Mouse (Mus musculus): ENCODE results near the gene Papln. TPM values are rescaled to one million over a fixed set of nuclear protein-coding genes. Genes with fewer than 3 reads are reported as not detected.

Papln gene
- polyA plus RNA-seq, 1 experiment from 2014 or later, result 0.32 TPM

DNA sequence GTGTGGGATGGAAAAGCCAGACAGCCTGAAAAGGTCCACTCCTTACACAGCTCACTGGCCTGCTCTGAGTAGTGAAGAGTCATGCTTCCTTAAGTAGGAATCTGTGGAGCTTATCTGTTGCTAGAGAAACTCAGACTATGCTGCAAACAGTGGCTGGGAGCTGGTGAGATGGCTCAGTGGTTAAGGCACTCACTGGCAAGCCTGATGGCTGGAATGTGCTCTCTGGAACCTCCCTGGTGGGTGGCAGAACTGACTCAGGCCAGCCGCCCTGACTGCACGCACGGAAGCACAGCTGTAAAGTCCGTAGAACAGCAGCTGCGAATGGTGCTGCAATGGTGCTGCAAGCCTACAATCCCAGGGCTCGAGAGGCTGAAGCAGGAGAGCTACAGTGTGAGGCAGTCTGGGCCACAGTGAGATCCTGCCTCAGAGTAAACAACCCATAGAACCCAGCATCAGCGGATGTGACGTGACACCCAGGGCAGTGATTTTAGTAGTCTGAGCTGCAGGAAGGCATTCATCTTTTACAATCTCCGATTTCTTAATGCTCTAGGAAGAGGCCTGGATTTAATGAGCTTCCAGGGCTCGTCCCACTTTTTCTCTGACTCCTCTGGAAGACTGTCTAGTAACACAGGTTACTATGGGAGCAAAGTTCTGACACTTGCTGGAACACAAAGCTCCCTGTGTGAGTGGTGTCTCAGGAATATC lies 29.4 kb downstream of the Papln start:
- Histone ChIP-seq H3K27ac (replicated peaks) (0 out of 2 replicates have a peak overlapping the region, but pooled peaks have one; percentile 19), H3K36me3 (peaks cover 9% of the 10 kb centered on the region), H3K27me3 (no peaks in the 10 kb centered on the region)

DNA sequence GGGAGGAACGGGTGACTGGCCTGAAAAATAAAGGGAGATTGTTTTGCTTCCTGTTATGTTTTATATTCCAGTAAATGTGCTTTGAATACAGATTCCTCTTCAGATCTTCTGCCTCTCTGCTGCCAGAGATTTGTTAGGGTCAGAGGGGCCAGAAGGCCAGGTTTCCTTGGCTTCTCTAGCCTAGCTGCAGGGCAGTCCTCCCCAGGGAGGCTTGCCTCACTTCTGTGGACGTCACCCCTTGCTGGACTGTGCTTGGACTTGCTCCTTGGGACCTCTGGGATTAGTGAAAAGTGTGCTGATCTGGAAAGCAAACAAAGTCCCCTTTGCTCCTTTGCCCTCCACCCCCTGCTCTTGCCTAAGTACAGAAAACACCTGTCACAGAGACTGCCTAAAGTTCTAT lies 31.6 kb downstream of the Papln start:
- Histone ChIP-seq H3K9me3 (no peaks in the 10 kb centered on the region), H3K4me2 (no peak overlapping the region), H3K4me3 (no peak overlapping the region), H3K27me3 (no peaks in the 10 kb centered on the region), H3K27ac (replicated peaks) (no peak overlapping the region), H3K9ac (no peak overlapping the region), H3K4me1 (replicated peaks) (no peaks in the 10 kb centered on the region), H3K36me3 (peaks cover 17% of the 10 kb centered on the region)
- 65% methylated on average over 2 of the region's 2 CpGs for WGBS
- no peak for ATAC-seq (ENCODE audit: low FRiP score, low read depth)

More for the DNA sequence above, 29.4 kb downstream of the Papln start:
- no peaks in the 10 kb centered on the region for H3K4me1 ChIP-seq (replicated peaks)
- ATAC-seq (ENCODE audit: low FRiP score, low read depth), result no peak
- 76% methylated on average over 10 of the region's 10 CpGs for WGBS
- H3K4me3 ChIP-seq, result no peak overlapping the region
- no peak overlapping the region for H3K9ac ChIP-seq
- no peak overlapping the region for H3K4me2 ChIP-seq
- H3K9me3 ChIP-seq, result no peaks in the 10 kb centered on the region

DNA sequence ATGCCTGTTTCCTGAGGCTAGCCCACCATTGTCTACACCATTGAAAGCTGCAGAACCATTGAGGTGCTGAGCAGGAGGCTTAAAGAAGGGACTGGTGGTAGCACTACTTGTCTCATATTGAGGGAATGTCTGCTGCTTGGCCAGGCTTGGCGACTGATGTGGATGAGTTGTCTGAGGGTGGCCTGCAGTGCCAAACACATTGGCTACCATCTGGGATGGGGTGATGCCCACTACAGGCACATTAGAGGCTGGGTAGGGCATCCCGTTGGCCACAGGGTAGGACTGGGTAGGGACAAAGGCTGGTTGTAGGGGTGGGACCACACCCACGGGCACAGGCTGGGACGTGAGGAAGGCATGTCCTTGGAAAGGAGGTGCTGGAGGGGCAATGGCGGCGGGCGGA lies 32.2 kb downstream of the Papln start:
- Histone ChIP-seq H3K27me3 (no peaks in the 10 kb centered on the region), H3K4me2 (no peak overlapping the region), H3K27ac (replicated peaks) (no peak overlapping the region), H3K4me1 (replicated peaks) (no peaks in the 10 kb centered on the region), H3K9ac (no peak overlapping the region), H3K36me3 (peaks cover 22% of the 10 kb centered on the region), H3K9me3 (no peaks in the 10 kb centered on the region), H3K4me3 (no peak overlapping the region)
- WGBS, result 93% methylated on average over 7 of the region's 7 CpGs
- ATAC-seq (ENCODE audit: low FRiP score, low read depth), result no peak

DNA sequence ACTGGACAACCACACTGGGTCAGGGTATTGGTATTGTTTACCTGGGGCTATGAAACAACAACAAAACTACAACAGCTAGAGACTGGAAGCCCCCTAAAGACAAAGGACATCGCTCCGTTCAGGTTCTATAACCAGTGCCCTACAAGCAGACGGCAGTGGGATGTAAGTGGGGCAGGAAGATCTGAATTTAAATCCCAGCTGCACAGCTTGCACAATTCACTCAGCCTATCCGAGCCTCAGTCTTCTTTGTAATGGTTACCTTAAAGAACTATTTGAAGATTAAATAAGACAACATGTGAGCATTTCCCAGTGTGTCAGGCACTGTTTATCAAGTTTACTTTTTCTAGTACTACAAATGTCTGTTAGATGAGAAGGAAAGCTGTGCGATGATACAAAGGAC lies 34.9 kb downstream of the Papln start:
- Histone ChIP-seq H3K9ac (no peak overlapping the region), H3K4me3 (no peak overlapping the region), H3K36me3 (peaks cover 28% of the 10 kb centered on the region), H3K4me2 (no peak overlapping the region), H3K27me3 (no peaks in the 10 kb centered on the region), H3K9me3 (no peaks in the 10 kb centered on the region), H3K4me1 (replicated peaks) (no peaks in the 10 kb centered on the region), H3K27ac (replicated peaks) (no peak overlapping the region)
- ATAC-seq (ENCODE audit: low FRiP score, low read depth), result no peak
- 95% methylated on average over 5 of the region's 5 CpGs for WGBS

DNA sequence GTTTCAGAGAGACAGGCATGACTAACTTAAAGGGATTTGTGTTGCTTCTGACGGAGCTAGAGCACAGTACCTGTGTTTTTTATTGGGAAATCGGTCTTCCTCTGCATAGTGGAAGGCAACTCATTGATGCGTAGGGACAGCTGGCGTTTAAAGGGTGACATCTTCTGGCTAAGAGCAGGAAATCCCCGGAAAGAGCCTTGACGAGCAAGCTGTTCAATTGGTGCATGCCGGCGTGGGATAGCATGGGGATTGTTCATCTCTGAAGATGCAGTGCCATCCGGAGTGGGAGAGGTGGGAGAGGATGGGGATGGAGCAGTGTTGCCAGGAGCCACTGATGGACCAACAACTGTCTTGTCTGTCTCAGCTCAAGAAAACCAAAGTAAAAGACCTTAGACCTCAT lies 37.5 kb downstream of the Papln start:
- WGBS, result 46% methylated on average over 9 of the region's 9 CpGs
- Histone ChIP-seq H3K36me3 (peaks cover 47% of the 10 kb centered on the region), H3K27ac (replicated peaks) (no peak overlapping the region), H3K27me3 (no peaks in the 10 kb centered on the region), H3K9me3 (no peaks in the 10 kb centered on the region), H3K4me1 (replicated peaks) (no peaks in the 10 kb centered on the region), H3K4me3 (no peak overlapping the region), H3K9ac (no peak overlapping the region), H3K4me2 (no peak overlapping the region)
- 0 out of 2 replicates have a peak, but pooled peaks have one; percentile 48 for ATAC-seq (ENCODE audit: low FRiP score, low read depth)

DNA sequence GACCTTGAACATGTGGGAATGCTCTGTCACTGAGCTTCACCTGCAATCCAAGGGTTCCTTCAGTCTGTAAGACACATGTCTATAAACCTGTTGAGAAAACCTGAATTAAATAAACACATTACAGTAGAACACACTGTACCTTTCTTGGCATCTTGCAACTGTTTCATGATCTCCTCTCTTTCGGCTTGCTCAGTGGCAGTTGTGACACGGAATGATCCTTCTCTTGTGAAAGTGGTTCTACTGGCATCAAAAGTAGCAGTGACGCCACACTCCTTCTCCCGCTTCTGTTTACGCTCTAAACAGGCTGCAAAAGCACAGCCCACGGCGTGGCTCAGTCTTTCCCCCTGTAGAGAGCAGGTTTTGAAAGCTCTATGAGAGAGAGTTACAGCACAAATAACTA lies 40.2 kb downstream of the Papln start:
- H3K9me3 ChIP-seq, result no peaks in the 10 kb centered on the region
- H3K4me1 ChIP-seq (replicated peaks), result no peaks in the 10 kb centered on the region
- H3K27ac ChIP-seq (replicated peaks), result no peak overlapping the region
- H3K36me3 ChIP-seq, result peaks cover 59% of the 10 kb centered on the region
- no peak overlapping the region for H3K4me2 ChIP-seq
- no peak overlapping the region for H3K4me3 ChIP-seq
- 94% methylated on average over 7 of the region's 7 CpGs for WGBS
- no peak overlapping the region for H3K9ac ChIP-seq
- no peak for ATAC-seq (ENCODE audit: low FRiP score, low read depth)
- no peaks in the 10 kb centered on the region for H3K27me3 ChIP-seq

DNA sequence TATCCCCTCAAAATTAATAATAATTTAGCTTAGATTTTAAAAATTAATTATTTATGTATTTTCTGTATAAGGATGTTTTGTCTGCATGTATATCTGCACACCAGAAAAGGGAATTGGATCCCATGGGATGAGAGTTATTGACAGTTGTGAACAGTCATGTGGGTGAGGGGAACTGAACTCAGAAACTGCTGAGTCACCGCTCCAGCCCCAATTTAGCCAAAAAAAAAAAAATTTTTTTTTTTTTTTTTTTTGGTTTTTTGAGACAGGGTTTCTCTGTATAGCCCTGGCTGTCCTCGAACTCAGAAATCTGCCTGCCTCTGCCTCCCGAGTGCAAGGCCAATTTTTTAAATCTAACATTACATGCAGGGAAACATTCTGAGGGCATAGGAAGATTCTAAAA lies 48.5 kb downstream of the Papln start:
- H3K9ac ChIP-seq, result no peak overlapping the region
- no peak overlapping the region for H3K4me3 ChIP-seq
- H3K4me1 ChIP-seq (replicated peaks), result no peaks in the 10 kb centered on the region
- H3K27me3 ChIP-seq, result no peaks in the 10 kb centered on the region
- peaks cover 11% of the 10 kb centered on the region for H3K36me3 ChIP-seq
- no peak for ATAC-seq (ENCODE audit: low FRiP score, low read depth)
- no peak overlapping the region for H3K4me2 ChIP-seq
- no peaks in the 10 kb centered on the region for H3K9me3 ChIP-seq
- H3K27ac ChIP-seq (replicated peaks), result no peak overlapping the region
- whole genome bisulfite sequencing, result 93% methylated on average over 3 of the region's 3 CpGs

DNA sequence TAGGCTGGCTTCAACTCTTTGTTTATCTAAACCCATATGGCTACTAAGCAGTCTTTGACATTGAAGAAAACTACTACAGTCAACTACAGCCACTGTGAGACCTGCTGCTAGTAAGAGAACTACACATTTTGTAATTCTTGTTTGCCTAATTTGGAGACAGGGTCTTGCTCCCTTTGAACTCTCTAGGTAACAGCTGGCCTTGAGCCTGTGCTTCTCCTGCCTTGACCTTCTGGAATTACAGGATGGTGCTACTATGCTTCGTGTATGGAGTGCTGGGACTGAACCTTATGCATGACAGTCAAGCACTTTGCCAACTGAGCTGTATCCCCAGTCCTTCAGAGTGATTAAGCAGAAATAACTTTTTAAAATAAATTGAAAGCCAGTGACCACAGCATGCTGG lies 53.2 kb downstream of the Papln start:
- Histone ChIP-seq H3K9me3 (no peaks in the 10 kb centered on the region), H3K4me1 (replicated peaks) (no peaks in the 10 kb centered on the region), H3K9ac (no peak overlapping the region), H3K4me3 (no peak overlapping the region), H3K4me2 (no peak overlapping the region), H3K27ac (replicated peaks) (no peak overlapping the region), H3K36me3 (no peaks in the 10 kb centered on the region), H3K27me3 (no peaks in the 10 kb centered on the region)
- ATAC-seq (ENCODE audit: low FRiP score, low read depth), result no peak
- WGBS, result 90% methylated on average over 1 of the region's 1 CpGs

DNA sequence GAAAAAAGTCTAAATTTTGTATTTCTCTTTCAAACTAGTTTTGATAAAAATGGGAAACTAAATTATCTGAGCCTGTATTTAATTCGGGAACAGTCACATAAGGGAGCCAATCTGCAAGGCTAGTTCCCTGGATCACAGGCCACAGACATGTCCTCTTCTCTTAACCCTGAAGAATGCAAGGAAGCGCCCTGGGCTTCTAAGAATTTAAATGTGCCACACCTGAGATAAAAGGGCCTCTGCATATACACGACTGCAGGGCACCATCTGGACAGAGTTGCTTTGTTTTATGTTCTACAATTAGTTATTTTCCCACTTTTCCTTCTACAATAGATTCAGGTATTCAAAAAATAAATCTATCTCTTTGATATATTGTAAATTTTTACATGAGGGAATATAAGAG lies 67.0 kb downstream of the Papln start:
- H3K4me2 ChIP-seq, result no peak overlapping the region
- no peaks in the 10 kb centered on the region for H3K9me3 ChIP-seq
- no peak for ATAC-seq (ENCODE audit: low FRiP score, low read depth)
- H3K4me1 ChIP-seq (replicated peaks), result no peaks in the 10 kb centered on the region
- H3K36me3 ChIP-seq, result 0 out of 2 replicates have a peak, but pooled peaks cover 8% of the 10 kb centered on the region
- no peak overlapping the region for H3K27ac ChIP-seq (replicated peaks)
- no peak overlapping the region for H3K4me3 ChIP-seq
- WGBS, result 88% methylated on average over 3 of the region's 3 CpGs
- no peaks in the 10 kb centered on the region for H3K27me3 ChIP-seq
- no peak overlapping the region for H3K9ac ChIP-seq

DNA sequence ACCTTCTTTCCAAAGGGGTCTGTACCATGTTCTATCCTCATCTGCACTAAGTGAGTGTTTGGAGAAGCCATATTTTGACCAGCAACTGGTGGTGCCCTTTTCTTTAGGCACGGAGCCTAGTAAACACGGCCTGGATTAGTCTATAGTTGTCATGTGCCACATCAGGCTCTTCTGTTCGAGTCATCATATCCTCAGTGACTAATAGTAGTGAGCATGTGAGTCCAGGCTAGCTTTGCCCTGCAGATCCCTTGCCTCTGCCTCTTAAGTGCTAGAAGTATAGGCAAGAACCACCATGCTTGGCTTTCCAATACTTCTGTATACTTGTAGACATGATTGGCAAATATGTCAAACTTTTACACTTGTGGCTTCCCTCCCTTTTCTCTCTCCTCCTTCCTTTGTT lies 70.5 kb downstream of the Papln start:
- no peak overlapping the region for H3K27ac ChIP-seq (replicated peaks)
- WGBS, result 94% methylated on average over 3 of the region's 3 CpGs
- H3K4me2 ChIP-seq, result no peak overlapping the region
- no peaks in the 10 kb centered on the region for H3K9me3 ChIP-seq
- H3K4me3 ChIP-seq, result no peak overlapping the region
- H3K9ac ChIP-seq, result no peak overlapping the region
- peaks cover 24% of the 10 kb centered on the region for H3K36me3 ChIP-seq
- no peaks in the 10 kb centered on the region for H3K4me1 ChIP-seq (replicated peaks)
- no peaks in the 10 kb centered on the region for H3K27me3 ChIP-seq
- ATAC-seq (ENCODE audit: low FRiP score, low read depth), result no peak

DNA sequence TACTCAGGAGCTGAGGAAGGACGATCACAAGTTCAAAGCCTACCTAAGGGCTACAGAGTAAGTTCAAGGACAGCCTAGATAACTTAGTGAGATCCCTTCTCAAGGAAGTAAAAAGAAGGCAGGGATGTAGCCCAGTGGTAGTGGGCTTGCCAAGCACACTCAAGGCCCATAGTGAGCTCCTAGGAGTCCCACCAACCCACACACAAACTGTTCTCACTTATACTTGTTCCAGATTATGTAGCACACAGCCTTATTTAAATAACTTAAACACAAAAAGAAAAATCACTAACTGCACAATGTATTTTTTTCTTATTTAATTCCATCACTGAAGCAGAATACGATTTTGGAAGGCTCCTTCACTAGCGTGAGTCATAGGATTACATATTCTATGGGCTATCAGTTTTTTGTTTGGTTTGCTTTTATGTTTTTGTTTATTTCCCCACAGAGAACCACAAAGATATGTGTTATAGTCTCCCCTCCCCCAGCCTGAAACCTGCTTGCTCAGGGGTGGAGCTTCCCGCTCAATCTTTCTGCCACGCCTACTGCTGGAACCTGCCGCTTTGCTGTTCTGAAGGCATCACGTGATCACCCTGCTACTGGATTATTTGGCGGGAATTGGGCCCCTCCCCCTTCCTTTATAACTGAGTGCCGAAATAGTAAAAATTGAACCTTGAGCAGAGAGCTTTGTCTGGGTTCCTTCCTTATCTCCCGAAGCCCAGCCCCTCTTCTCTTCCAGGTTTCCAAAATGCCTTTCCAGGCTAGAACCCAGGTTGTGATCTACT lies 78.2 kb downstream of the Papln start:
- H3K4me3 ChIP-seq, result no peak overlapping the region
- ATAC-seq (ENCODE audit: low FRiP score, low read depth), result no peak
- WGBS, result 91% methylated on average over 10 of the region's 10 CpGs
- H3K36me3 ChIP-seq, result peaks cover 24% of the 10 kb centered on the region
- no peak overlapping the region for H3K27ac ChIP-seq (replicated peaks)
- no peaks in the 10 kb centered on the region for H3K9me3 ChIP-seq
- H3K9ac ChIP-seq, result no peak overlapping the region
- H3K4me1 ChIP-seq (replicated peaks), result no peaks in the 10 kb centered on the region
- no peak overlapping the region for H3K4me2 ChIP-seq
- H3K27me3 ChIP-seq, result no peaks in the 10 kb centered on the region

Data from hindbrain, embryonic 15.5 days (tissue).